Mouse (Mus musculus) brain, embryonic 14.5 days (tissue): ENCODE results near the gene Klf13.

Experiments
- CTCF ChIP-seq: fragments of 200-500 bp; IDR thresholded peaks from 2 replicates; pipeline ENCODE4 v1.5.1; 2012; ENCODE audit warnings: inconsistent platforms, mild to moderate bottlenecking, moderate library complexity, borderline replicate concordance; ENCODE audit not compliant: insufficient read depth, insufficient read length; ENCODE audit errors: extremely low read depth
- POLR2A ChIP-seq: fragments of 200-500 bp; IDR thresholded peaks from 2 replicates; pipeline ENCODE4 v1.6.1; 2012; ENCODE audit warnings: mild to moderate bottlenecking, inconsistent platforms, borderline replicate concordance; ENCODE audit not compliant: poor library complexity, insufficient read depth, insufficient read length, severe bottlenecking; ENCODE audit errors: extremely low read depth

- TF ChIP-seq CTCF: no peak
- TF ChIP-seq POLR2A: no peak
These were observed 45.6 kb upstream of the Klf13 start for GRCm38 (mm10) chr7:63984329-63984728.
